ENCODE assay signal across 26 mouse cellular contexts in genomic region chr4:139244766-139245165, GRCm38 (mm10). TPM values are rescaled to one million over a fixed set of nuclear protein-coding genes. Genes with fewer than 3 reads are reported as not detected.
DNase-seq lines count a peak whose midpoint lies in the region; ATAC-seq lines count a peak whose summit lies in the region.
"Had no signal": no experiment of that assay in that cellular context is flagged by ENCODE, and none has a peak within 500 bp of the region (broad histone marks: within the 10 kb centered on the region; RNA-seq: fewer than 3 reads in every experiment).

No protein-coding gene starts in this region.

- H3K27me3 ChIP-seq in heart, embryonic 10.5 days (ENCODE audit: insufficient read depth, poor library complexity, severe bottlenecking): no peaks in the 10 kb centered on the region
- H3K27me3 ChIP-seq in kidney, embryonic 16.5 days (ENCODE audit: insufficient read depth, low read length): no peaks in the 10 kb centered on the region
- H3K27me3 ChIP-seq in embryonic facial prominence, embryonic 10.5 days (replicated peaks; ENCODE audit: low read depth, poor library complexity, severe bottlenecking): no peaks in the 10 kb centered on the region
- no peaks in the 10 kb centered on the region for H3K27me3 ChIP-seq in limb, embryonic 11.5 days (ENCODE audit: control insufficient read depth, insufficient read depth, low read length)
- H3K27me3 ChIP-seq: embryonic facial prominence, embryonic 13.5 days; forebrain, embryonic 12.5 days; heart, embryonic 12.5 days; hindbrain, embryonic 12.5 days; liver, embryonic 15.5 days; midbrain, embryonic 12.5 days; Patski had no signal

- intact Hi-C loops in heart, postnatal 10 days (cut with DNase I): loop anchor here (5.0 kb wide), 1 partner anchor 117 kb away; no protein-coding TSS in a partner anchor

- H3K4me3 ChIP-seq in heart, embryonic 10.5 days: no peak overlapping the region
- H3K4me3 ChIP-seq in kidney, embryonic 16.5 days (ENCODE audit: low read length): no peak overlapping the region
- no peak overlapping the region for H3K4me3 ChIP-seq in embryonic facial prominence, embryonic 10.5 days
- no peak overlapping the region for H3K4me3 ChIP-seq in limb, embryonic 11.5 days (ENCODE audit: low read depth, low read length)
- H3K4me3 ChIP-seq: embryonic facial prominence, embryonic 13.5 days; erythroblast, embryonic 14.5 days; forebrain, embryonic 12.5 days; heart, embryonic 12.5 days; hindbrain, embryonic 12.5 days; liver, embryonic 15.5 days; midbrain, embryonic 12.5 days had no signal

- H3K9ac ChIP-seq in kidney, embryonic 16.5 days (replicated peaks; ENCODE audit: low read length): no peak overlapping the region
- H3K9ac ChIP-seq in limb, embryonic 11.5 days (ENCODE audit: low read length): no peak overlapping the region
- H3K9ac ChIP-seq: embryonic facial prominence, embryonic 13.5 days; forebrain, embryonic 12.5 days; heart, embryonic 12.5 days; hindbrain, embryonic 12.5 days; liver, embryonic 15.5 days; lung, embryonic 14.5 days; midbrain, embryonic 12.5 days had no signal

- no peak overlapping the region for H3K4me2 ChIP-seq in kidney, embryonic 16.5 days (replicated peaks; ENCODE audit: low read depth, low read length)
- H3K4me2 ChIP-seq in limb, embryonic 11.5 days (ENCODE audit: low read depth, severe bottlenecking): no peak overlapping the region
- H3K4me2 ChIP-seq: embryonic facial prominence, embryonic 13.5 days; forebrain, embryonic 12.5 days; heart, embryonic 12.5 days; hindbrain, embryonic 12.5 days; liver, embryonic 15.5 days; lung, embryonic 14.5 days; midbrain, embryonic 12.5 days had no signal

- H3K4me1 ChIP-seq in heart, embryonic 10.5 days: peaks cover 80% of the 10 kb centered on the region
- peaks cover 72% of the 10 kb centered on the region for H3K4me1 ChIP-seq in kidney, embryonic 16.5 days (ENCODE audit: insufficient read depth, low read length)
- peaks cover 98% of the 10 kb centered on the region for H3K4me1 ChIP-seq in embryonic facial prominence, embryonic 10.5 days
- H3K4me1 ChIP-seq in limb, embryonic 11.5 days (ENCODE audit: control insufficient read depth, insufficient read depth, low read length): peaks cover 85% of the 10 kb centered on the region

- H3K36me3 ChIP-seq in heart, embryonic 10.5 days: peaks cover 48% of the 10 kb centered on the region
- H3K36me3 ChIP-seq in kidney, embryonic 16.5 days (ENCODE audit: insufficient read depth, low read length): peaks cover 12% of the 10 kb centered on the region; the same call in 1 of the 2 replicates
- peaks cover 56% of the 10 kb centered on the region for H3K36me3 ChIP-seq in embryonic facial prominence, embryonic 10.5 days (replicated peaks)
- peaks cover 9% of the 10 kb centered on the region; the same call in 1 of the 2 replicates for H3K36me3 ChIP-seq in limb, embryonic 11.5 days (ENCODE audit: control insufficient read depth, insufficient read depth, low read length)

- WGBS in heart, embryonic 10.5 days: 79% methylated on average over 6 of the region's 6 CpGs
- 28% methylated on average over 5 of the region's 6 CpGs for WGBS in kidney, embryonic 16.5 days
- WGBS in embryonic facial prominence, embryonic 10.5 days: 67% methylated on average over 6 of the region's 6 CpGs
- 80% methylated on average over 6 of the region's 6 CpGs for WGBS in limb, embryonic 11.5 days

- ATAC-seq in kidney, embryonic 16.5 days (ENCODE audit: low FRiP score, low TSS enrichment): peak; percentile 40; the same call in 1 of the 2 replicates
- no peak for ATAC-seq in limb, embryonic 11.5 days (ENCODE audit: insufficient number of reproducible peaks, low FRiP score, low TSS enrichment, low read depth)
- ATAC-seq: intestine, embryonic 16.5 days; Patski had no signal

- H3K27ac ChIP-seq in heart, embryonic 10.5 days: peak overlapping the region; percentile 39; the same call in 1 of the 2 replicates
- H3K27ac ChIP-seq in kidney, embryonic 16.5 days (ENCODE audit: low read length): peak overlapping the region; percentile 39
- H3K27ac ChIP-seq in embryonic facial prominence, embryonic 10.5 days (replicated peaks): peak overlapping the region; percentile 92
- peak overlapping the region; percentile 78; the same call in 1 of the 2 replicates for H3K27ac ChIP-seq in limb, embryonic 11.5 days (replicated peaks; ENCODE audit: low read depth, low read length)
- H3K27ac ChIP-seq: hindbrain, embryonic 12.5 days; liver, embryonic 15.5 days; midbrain, embryonic 12.5 days had no signal

- H3K9me3 ChIP-seq in heart, embryonic 10.5 days: no peaks in the 10 kb centered on the region
- no peaks in the 10 kb centered on the region for H3K9me3 ChIP-seq in kidney, embryonic 16.5 days (ENCODE audit: low read length)
- H3K9me3 ChIP-seq in embryonic facial prominence, embryonic 10.5 days: no peaks in the 10 kb centered on the region
- no peaks in the 10 kb centered on the region for H3K9me3 ChIP-seq in limb, embryonic 11.5 days (ENCODE audit: control insufficient read depth, low read length)
- H3K9me3 ChIP-seq: embryonic facial prominence, embryonic 13.5 days; forebrain, embryonic 12.5 days; heart, embryonic 12.5 days; hindbrain, embryonic 12.5 days; liver, embryonic 15.5 days; midbrain, embryonic 12.5 days had no signal

- DNase-seq in heart, embryonic 10.5 days (ENCODE audit: low spot score): no peak
- DNase-seq in heart, postnatal 10 days: no peak
- DNase-seq in kidney, adult 8-10 months: no peak
- no peak for DNase-seq in embryonic facial prominence, embryonic 10.5 days (ENCODE audit: low spot score)
- no peak for DNase-seq in limb, embryonic 11.5 days (ENCODE audit: low spot score)
- DNase-seq in cerebellum, adult 11-12 months: no peak
- DNase-seq: adrenal gland, postnatal 10 days; cerebellum, adult 9-10 months; cerebellum, postnatal 36 days; gastrocnemius, postnatal 36 days; heart, adult 18-20 months; heart, postnatal 14 days; kidney, postnatal 10 days; lung, embryonic 14.5 days; lung, postnatal 14 days; right cerebral cortex, postnatal 14 days had no signal

RNA-seq across cellular contexts. Expression of gene Capzb, which starts 52.1 kb away (rescaled TPM):
- 450 and 452 TPM in 2 replicates for polyA plus RNA-seq in heart, embryonic 10.5 days (2016; fragmentation: Nextera tagmentation; extraction: Ambion mirVana)
- total RNA-seq in heart, postnatal 10 days (2021): 100 to 1,000 TPM; 394 to 406 TPM
- 405 and 415 TPM in 2 replicates for polyA plus RNA-seq in kidney, embryonic 16.5 days (2015; fragmentation: Nextera tagmentation; extraction: Ambion mirVana)
- 388 and 409 TPM in 2 replicates for polyA plus RNA-seq in embryonic facial prominence, embryonic 10.5 days (2016; fragmentation: Nextera tagmentation; extraction: Ambion mirVana)
- 278 and 307 TPM in 2 replicates for polyA plus RNA-seq in limb, embryonic 11.5 days (2014; fragmentation: Nextera tagmentation; extraction: Ambion mirVana)

Comparison
In these comparisons a context has a peak if more than half of its experiments do, and no peak if none do; other contexts are left out.
1. H3K27ac ChIP-seq: peak in every context shown above with its lines; median percentile 92 in embryonic facial prominence, embryonic 10.5 days; 78 in limb, embryonic 11.5 days; 39 in heart, embryonic 10.5 days; 39 in kidney, embryonic 16.5 days.